Mouse (Mus musculus) embryonic facial prominence, embryonic 14.5 days (tissue): ENCODE data around the gene Diaph3. TPM values are rescaled to one million over a fixed set of nuclear protein-coding genes. Genes with fewer than 3 reads are reported as not detected.

Source experiments
- ATAC-seq: fragments of 200-750 bp; cut with Nextera tagmentation; 2 replicates; pipeline ENCODE4 v1.8.0; 2017; ENCODE audit warnings: low read depth, moderate number of reproducible peaks, moderate TSS enrichment
- DNase-seq: peaks from one replicate; pipeline ENCODE4 v3.0.0-alpha.2; 2015; ENCODE audit warnings: low spot score
- H3K27ac ChIP-seq: fragments of 300-500 bp; sonication (generic); replicated peaks from 2 replicates; pipeline ENCODE4 v1.5.1; 2014; ENCODE audit warnings: low read depth, mild to moderate bottlenecking, low read length, moderate library complexity
- H3K27me3 ChIP-seq: fragments of 300-500 bp; sonication (generic); replicated peaks from 2 replicates; pipeline ENCODE4 v1.6.1; 2014; ENCODE audit warnings: low read length; ENCODE audit not compliant: control insufficient read depth, insufficient read depth
- H3K36me3 ChIP-seq: fragments of 300-500 bp; sonication (generic); 2 replicates; pipeline ENCODE4 v1.6.1; 2014; ENCODE audit warnings: low read length, mixed read lengths; ENCODE audit not compliant: control insufficient read depth, insufficient read depth
- H3K4me1 ChIP-seq: fragments of 300-500 bp; sonication (generic); 2 replicates; pipeline ENCODE4 v1.6.1; 2014; ENCODE audit warnings: antibody characterized with exemption, low read length; ENCODE audit not compliant: control insufficient read depth, insufficient read depth
- H3K4me2 ChIP-seq: fragments of 300-500 bp; sonication (generic); 2 replicates; pipeline ENCODE4 v1.6.1; 2014; ENCODE audit warnings: low read depth, mild to moderate bottlenecking, low read length, moderate library complexity, mixed read lengths
- H3K4me3 ChIP-seq: fragments of 300-500 bp; sonication (generic); 2 replicates; pipeline ENCODE4 v1.5.1; 2014; ENCODE audit warnings: low read depth, mild to moderate bottlenecking, low read length
- H3K9ac ChIP-seq: fragments of 300-500 bp; sonication (generic); 2 replicates; pipeline ENCODE4 v1.6.1; 2014; ENCODE audit warnings: low read depth, mild to moderate bottlenecking, low read length, moderate library complexity, mixed read lengths
- H3K9me3 ChIP-seq: fragments of 300-500 bp; sonication (generic); 2 replicates; pipeline ENCODE4 v1.6.1; 2016; ENCODE audit warnings: low read length; ENCODE audit not compliant: control insufficient read depth
- WGBS: fragments of 180-500 bp; shearing (Covaris S2); extraction: QIAGEN DNeasy Blood & Tissue Kit; methylation state at CpG from one replicate; pipeline ENCODE4 v1.1.7; 2014; 5-methylcytosine and 5-hydroxymethylcytosine counted together
- polyA plus RNA-seq: library from polyadenylated mRNA; unstranded; fragments of >200 nt; fragmentation: Nextera tagmentation; extraction: Ambion mirVana; gene quantifications from 2 replicates; pipeline ENCODE4 v1.2.1, GENCODE M21; 2014

The Diaph3 gene
- polyA plus RNA-seq, 1 experiment from 2014 or later: 9.5 TPM

DNA sequence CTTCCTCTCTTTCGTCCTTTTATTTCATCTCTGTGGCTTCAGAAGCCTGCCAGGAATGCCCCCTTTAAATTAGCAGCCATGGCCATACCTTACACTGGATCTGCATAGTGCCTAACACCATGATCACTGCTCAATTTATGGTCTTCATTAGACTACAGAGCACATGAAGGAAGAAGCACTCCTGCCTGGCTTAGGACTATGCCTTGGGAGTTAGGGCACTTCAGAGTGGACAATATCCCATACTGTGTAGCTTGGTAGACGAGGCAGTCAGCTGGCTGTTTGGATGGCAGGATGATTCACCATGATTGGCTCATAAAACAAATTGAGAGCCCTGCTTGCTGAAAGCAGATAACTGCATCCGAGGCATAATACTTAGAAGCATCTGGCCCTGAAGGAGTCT lies 204.6 kb downstream of the Diaph3 start:
- no peak overlapping the region for H3K4me2 ChIP-seq
- 77% methylated on average over 3 of the region's 3 CpGs for WGBS
- no peaks in the 10 kb centered on the region for H3K4me1 ChIP-seq
- H3K9me3 ChIP-seq: no peaks in the 10 kb centered on the region
- ATAC-seq: no peak
- no peaks in the 10 kb centered on the region for H3K36me3 ChIP-seq
- DNase-seq: no peak
- H3K27me3 ChIP-seq: no peaks in the 10 kb centered on the region
- H3K4me3 ChIP-seq: no peak overlapping the region
- no peak overlapping the region for H3K9ac ChIP-seq
- no peak overlapping the region for H3K27ac ChIP-seq

- Histone ChIP-seq H3K27me3 (no peaks in the 10 kb centered on the region), H3K4me2 (no peak overlapping the region), H3K9ac (no peak overlapping the region), H3K27ac (no peak overlapping the region), H3K4me3 (no peak overlapping the region), H3K36me3 (no peaks in the 10 kb centered on the region), H3K4me1 (no peaks in the 10 kb centered on the region), H3K9me3 (no peaks in the 10 kb centered on the region)
- DNase-seq: peak; percentile 12
- ATAC-seq: no peak
- 71% methylated on average over 4 of the region's 4 CpGs for WGBS
These were observed 210.3 kb downstream of the Diaph3 start for GRCm38 (mm10) chr14:86930763-86931162.

DNA sequence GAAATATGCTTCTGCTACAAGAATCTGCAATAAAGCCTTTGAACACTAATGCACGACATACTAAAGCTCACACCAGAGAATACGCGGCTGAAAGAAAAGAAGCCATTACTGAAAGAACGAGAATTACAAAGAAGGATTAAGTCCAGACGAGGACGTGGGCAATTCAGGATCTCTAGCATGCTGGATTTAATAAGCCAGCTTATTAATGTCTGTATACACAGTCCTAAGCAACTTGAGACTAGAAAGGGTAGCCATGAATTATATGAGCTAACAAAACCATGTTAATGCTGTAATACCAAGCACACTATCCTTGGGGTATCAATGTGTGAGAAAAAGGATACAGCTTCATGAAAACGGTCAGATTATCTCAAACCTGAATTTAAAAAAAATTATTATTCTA lies 214.2 kb downstream of the Diaph3 start:
- Histone ChIP-seq H3K27me3 (no peaks in the 10 kb centered on the region), H3K4me2 (no peak overlapping the region), H3K27ac (no peak overlapping the region), H3K4me3 (no peak overlapping the region), H3K4me1 (no peaks in the 10 kb centered on the region), H3K9ac (no peak overlapping the region), H3K36me3 (no peaks in the 10 kb centered on the region), H3K9me3 (no peaks in the 10 kb centered on the region)
- DNase-seq (no peak), ATAC-seq (peak; percentile 47; the same call in 1 of the 2 replicates)
- WGBS: 69% methylated on average over 7 of the region's 7 CpGs

- H3K27ac ChIP-seq: no peak overlapping the region
- no peak overlapping the region for H3K4me3 ChIP-seq
- H3K9me3 ChIP-seq: no peaks in the 10 kb centered on the region
- H3K4me2 ChIP-seq: no peak overlapping the region
- DNase-seq (no peak), ATAC-seq (no peak)
- no peaks in the 10 kb centered on the region for H3K36me3 ChIP-seq
- H3K4me1 ChIP-seq: no peaks in the 10 kb centered on the region
- H3K9ac ChIP-seq: no peak overlapping the region
- no peaks in the 10 kb centered on the region for H3K27me3 ChIP-seq
These were observed 242.1 kb downstream of the Diaph3 start for GRCm38 (mm10) chr14:86898898-86899297.

GRCm38 (mm10) chr14:86889070-86889804 lies 251.8 kb downstream of the Diaph3 start:
- 0 out of 2 replicates have a peak, but pooled peaks have one; percentile 62 for ATAC-seq
- Histone ChIP-seq H3K4me2 (no peak overlapping the region), H3K36me3 (no peaks in the 10 kb centered on the region), H3K27me3 (no peaks in the 10 kb centered on the region), H3K27ac (no peak overlapping the region), H3K4me3 (no peak overlapping the region), H3K9ac (no peak overlapping the region), H3K4me1 (no peaks in the 10 kb centered on the region), H3K9me3 (no peaks in the 10 kb centered on the region)
- WGBS: 56% methylated on average over 3 of the region's 3 CpGs
- DNase-seq: no peak

- DNase-seq (no peak), ATAC-seq (no peak)
- Histone ChIP-seq H3K4me2 (no peak overlapping the region), H3K9me3 (no peaks in the 10 kb centered on the region), H3K36me3 (no peaks in the 10 kb centered on the region), H3K4me1 (no peaks in the 10 kb centered on the region), H3K27ac (no peak overlapping the region), H3K27me3 (no peaks in the 10 kb centered on the region), H3K9ac (no peak overlapping the region), H3K4me3 (no peak overlapping the region)
- WGBS: 74% methylated on average over 5 of the region's 5 CpGs
These were observed 255.5 kb downstream of the Diaph3 start for GRCm38 (mm10) chr14:86885417-86886098.

DNA sequence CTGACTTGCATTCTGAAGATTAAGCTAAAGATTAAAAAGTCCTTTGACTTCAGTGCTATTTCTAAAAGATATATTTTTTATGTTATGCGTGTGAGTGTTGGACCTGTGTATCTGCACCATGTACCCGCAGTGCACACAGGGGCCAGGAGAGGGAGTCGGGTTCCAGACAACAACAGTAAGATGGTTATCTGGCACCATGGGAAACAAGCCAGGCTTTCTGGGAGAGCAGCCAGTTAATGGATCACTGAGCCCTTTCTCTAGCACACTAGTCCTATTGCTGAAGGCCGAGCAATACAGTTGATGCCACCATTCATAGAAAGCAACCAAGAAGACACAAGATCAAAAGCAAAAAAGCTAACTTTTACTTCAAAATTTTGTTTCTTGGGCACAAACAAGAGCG lies 271.5 kb downstream of the Diaph3 start:
- WGBS: 87% methylated on average over 5 of the region's 5 CpGs
- no peak overlapping the region for H3K4me3 ChIP-seq

DNA sequence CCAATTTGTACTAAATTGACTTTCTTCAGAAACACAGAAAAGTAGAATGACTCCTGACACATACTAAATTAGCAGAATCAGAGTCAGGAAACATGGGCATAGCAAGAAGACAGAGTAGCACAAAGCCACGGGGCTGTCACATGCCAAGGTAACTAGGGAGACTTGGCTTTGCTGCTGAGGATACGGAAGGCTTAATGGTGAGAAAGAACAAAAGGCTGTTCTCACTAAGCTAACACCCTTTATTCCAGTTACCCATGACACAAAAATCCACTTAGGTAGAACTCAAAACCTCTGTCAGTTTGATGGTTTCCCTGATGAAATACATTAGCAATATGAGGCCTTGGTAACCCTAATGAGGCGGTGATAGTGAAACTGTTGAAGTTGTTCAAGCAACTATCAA lies 273.9 kb downstream of the Diaph3 start:
- H3K36me3 ChIP-seq: no peaks in the 10 kb centered on the region
- WGBS: 82% methylated on average over 3 of the region's 3 CpGs
- no peak for DNase-seq
- H3K27ac ChIP-seq: no peak overlapping the region
- no peaks in the 10 kb centered on the region for H3K27me3 ChIP-seq
- no peaks in the 10 kb centered on the region for H3K9me3 ChIP-seq
- no peak overlapping the region for H3K4me2 ChIP-seq
- no peak overlapping the region for H3K9ac ChIP-seq
- no peak overlapping the region for H3K4me3 ChIP-seq
- no peaks in the 10 kb centered on the region for H3K4me1 ChIP-seq
- ATAC-seq: no peak

More for the DNA sequence above, 271.5 kb downstream of the Diaph3 start:
- Histone ChIP-seq H3K4me2 (no peak overlapping the region), H3K9me3 (no peaks in the 10 kb centered on the region), H3K27me3 (no peaks in the 10 kb centered on the region), H3K4me1 (no peaks in the 10 kb centered on the region), H3K9ac (no peak overlapping the region), H3K27ac (no peak overlapping the region), H3K36me3 (no peaks in the 10 kb centered on the region)
- ATAC-seq: no peak
- DNase-seq: peak; percentile 45

- 89% methylated on average over 3 of the region's 3 CpGs for WGBS
- H3K4me2 ChIP-seq: no peak overlapping the region
- ATAC-seq: no peak
- no peak overlapping the region for H3K9ac ChIP-seq
- H3K4me1 ChIP-seq: no peaks in the 10 kb centered on the region
- no peak overlapping the region for H3K27ac ChIP-seq
- no peak for DNase-seq
- H3K27me3 ChIP-seq: no peaks in the 10 kb centered on the region
- H3K9me3 ChIP-seq: no peaks in the 10 kb centered on the region
- no peak overlapping the region for H3K4me3 ChIP-seq
- H3K36me3 ChIP-seq: no peaks in the 10 kb centered on the region
These were observed 277.0 kb downstream of the Diaph3 start for GRCm38 (mm10) chr14:86864053-86864452.
